Mouse (Mus musculus) layer of hippocampus, postnatal 10 days (tissue): Measurements from ENCODE around the gene Plekhf1. TPM values are rescaled to one million over a fixed set of nuclear protein-coding genes. Genes with fewer than 3 reads are reported as not detected.
A peak's percentile ranks its signal among the peaks of the same experiment; 100 is the strongest.

Experiments used
- DNase-seq, 2 experiments: peaks; one replicate each; pipeline ENCODE4 v3.0.0; 2021; ENCODE audit warnings: low spot score in 2 of 2
- total RNA-seq, 2 experiments: library from RNA; stranded (reverse); gene quantifications; 2 replicates each; pipeline ENCODE4 v1.2.3; 2021

Gene Plekhf1
- total RNA-seq, 2 experiments from 2014 or later: 1.3 to 1.8 TPM

GRCm38 (mm10) chr7:38218631-38219367 is 9.0 kb downstream of the Plekhf1 start:
- no peak for DNase-seq

DNA sequence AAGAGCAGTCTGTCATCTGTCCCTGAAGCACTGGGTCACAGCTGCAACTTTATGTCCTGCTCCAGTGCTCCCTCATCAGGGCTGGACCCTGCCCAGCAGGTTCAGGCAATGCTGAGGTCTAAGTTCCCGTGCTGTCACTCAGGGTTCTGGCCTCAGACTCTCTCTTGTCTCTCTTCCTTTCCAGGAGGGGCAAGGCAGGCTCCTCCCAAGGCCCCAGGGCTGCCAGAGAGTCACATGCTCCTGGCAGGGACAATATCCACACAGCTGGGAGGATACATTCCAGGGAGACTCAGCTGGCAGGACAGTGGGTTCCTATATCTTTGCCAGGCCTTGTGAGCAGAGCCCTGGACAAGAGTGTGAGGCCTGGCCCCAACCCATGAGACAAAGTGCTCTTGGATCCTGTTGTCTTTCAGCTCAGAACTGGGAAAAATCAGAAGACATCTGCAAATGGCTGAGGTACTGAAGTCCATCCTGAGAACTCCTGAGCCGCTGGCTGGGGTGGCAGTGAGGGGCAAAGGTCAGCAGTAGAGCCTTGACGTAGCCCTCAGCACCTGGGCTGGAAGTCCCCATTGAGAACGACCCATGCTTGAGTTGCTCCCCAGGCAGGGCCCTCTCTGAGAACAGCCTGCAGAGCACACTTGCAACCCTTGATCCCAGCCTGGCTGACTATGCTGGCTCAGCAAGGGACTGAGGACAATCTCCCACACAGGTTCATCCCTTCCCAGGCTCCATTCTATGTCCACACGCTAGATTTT is 10.2 kb downstream of the Plekhf1 start:
- DNase-seq: peak; percentile 55 to 59

- no peak for DNase-seq
These were observed 12.1 kb downstream of the Plekhf1 start for GRCm38 (mm10) chr7:38215697-38216096.

DNA sequence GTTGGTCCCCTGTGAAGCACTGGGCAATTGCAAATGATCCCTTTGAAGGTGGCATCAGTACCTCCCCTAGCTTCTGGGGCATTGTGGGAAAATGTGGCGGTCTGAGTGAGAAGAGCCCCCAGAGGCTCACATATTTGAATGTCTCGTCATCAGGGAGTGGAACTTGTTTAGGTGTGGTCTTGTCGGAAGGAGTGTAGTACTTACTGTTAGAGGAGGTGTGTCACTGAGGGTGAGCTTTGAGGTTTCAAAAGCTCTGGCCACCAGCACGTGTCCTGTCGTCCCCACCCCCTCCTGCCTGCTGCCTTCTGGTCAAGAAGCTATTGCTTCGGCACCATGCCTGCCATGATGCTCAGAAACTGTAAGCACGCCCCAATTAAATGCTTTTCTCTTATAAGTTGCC is 12.5 kb downstream of the Plekhf1 start:
- no peak for DNase-seq

DNA sequence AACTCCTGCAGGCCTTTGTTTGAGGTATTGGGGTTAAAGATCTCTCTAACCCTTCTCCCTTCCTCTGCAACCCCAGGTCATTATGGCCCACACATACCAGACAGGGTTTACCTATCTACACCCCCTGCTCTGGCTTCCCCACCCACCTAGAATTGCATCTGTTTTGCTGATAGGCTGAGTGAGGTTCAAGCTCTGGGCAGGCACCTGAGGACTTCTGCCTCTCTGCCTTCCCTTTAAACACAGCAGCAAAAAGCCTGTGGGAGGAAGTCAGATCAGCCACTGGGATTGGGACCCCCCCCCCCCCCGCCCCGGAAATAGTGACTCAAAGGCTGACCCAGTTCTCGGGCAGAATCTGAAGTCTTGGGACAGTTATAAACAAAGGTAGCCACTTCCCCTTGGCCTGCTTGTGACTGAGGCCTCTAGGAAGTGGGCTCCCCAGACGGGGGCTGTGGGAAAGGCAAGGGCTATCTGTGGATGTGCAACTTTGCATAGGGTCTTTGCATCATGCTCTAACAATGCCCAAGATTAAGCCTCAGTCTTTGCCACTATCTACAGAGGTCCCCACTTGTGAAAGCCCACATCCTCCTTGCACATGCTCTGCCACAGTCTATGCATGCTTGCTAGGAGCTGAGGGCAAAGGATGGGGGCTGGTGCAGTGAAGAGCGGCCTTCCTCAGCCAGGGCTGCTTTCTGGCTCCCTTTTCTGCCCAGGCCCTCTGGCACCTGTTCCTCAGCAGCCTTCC is 13.2 kb downstream of the Plekhf1 start:
- no peak for DNase-seq

GRCm38 (mm10) chr7:38212651-38213062 is 15.2 kb downstream of the Plekhf1 start:
- no peak for DNase-seq

- DNase-seq: no peak
These were observed 18.2 kb downstream of the Plekhf1 start for GRCm38 (mm10) chr7:38209478-38210152.

GRCm38 (mm10) chr7:38208969-38209368 is 18.8 kb downstream of the Plekhf1 start:
- no peak for DNase-seq

DNA sequence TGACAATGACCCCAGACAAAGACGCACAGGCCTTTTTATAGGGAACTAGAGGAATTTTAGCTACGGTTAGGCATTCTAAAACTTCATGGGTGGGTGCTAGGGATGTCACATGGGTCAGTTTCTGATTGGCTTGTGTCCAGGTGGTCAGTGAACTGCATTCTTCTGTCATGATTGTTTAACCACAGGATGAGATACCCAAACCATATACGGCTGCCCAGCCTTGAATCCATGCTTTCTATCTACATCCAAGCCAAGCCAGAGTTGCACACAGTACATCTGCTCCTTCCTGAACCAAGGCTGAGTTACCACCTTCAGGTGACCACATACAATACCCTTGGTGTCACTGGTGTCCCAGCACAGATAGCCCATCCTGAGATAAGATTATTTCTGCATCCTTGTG is 21.3 kb downstream of the Plekhf1 start:
- DNase-seq: no peak

DNA sequence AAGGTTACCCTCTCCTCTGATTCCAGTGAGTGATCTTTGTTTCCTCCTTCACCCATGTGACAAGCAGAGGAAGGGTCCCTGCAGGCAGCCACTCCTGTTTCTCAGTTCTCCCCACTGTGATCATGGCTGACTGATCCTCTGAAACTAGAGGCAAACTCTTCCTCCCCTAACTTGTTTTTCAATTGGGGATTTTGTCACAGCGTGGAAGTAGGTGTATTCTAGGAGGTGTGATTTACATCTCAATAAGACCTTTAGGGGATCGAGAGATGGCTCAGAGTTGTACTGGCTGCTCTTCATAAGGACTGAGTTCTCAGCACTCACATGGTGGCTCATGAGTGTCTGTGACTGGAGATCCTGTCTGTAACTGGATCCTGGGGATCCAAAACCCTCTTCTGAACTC is 22.0 kb downstream of the Plekhf1 start:
- no peak for DNase-seq

DNA sequence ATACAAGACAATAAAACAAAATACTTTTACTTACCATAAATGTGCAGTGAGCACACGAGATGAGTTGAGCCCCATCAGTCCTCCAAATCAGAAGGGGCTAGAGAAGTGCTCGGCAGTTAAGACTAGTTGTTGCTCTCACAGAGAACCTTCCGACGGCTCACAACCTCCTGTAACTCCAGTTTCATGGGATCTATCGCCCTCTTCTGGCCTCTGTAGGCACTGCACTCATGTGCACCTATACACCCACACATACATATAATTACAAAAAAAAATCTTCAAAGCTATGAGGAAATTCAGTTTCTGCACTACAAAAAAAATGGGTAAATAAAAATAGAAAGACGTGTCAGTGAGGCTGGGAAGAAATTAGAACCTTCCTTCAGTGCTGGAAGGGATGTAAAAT is 23.5 kb downstream of the Plekhf1 start:
- DNase-seq: no peak

- no peak for DNase-seq
These were observed 26.5 kb downstream of the Plekhf1 start for GRCm38 (mm10) chr7:38201290-38201658.

GRCm38 (mm10) chr7:38200606-38201289 is 27.1 kb downstream of the Plekhf1 start:
- DNase-seq: peak; percentile 95 to 96

GRCm38 (mm10) chr7:38199907-38200605 is 27.8 kb downstream of the Plekhf1 start:
- DNase-seq: no peak

DNA sequence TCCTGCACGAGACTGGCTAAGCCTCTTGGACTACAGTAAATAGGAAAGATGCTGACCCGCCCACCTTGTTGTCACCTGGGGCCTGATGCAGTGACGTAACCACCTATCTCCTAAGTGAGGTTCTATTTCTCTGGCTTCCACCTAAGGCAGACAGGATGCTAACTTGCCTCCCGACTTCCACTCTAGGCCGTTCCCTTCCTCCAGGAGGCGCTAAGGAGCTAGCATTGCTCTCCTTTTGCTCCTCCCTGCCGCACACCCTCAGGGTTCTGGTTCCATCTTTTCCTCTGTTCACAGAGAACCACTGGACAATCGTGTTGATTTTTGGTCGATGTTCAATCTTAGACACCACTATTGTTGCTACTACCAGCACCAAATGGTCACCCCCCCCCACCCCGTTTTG is 36.2 kb downstream of the Plekhf1 start:
- no peak for DNase-seq

- no peak for DNase-seq
These were observed 36.7 kb downstream of the Plekhf1 start for GRCm38 (mm10) chr7:38191146-38191545.

- DNase-seq: no peak
These were observed 37.6 kb downstream of the Plekhf1 start for GRCm38 (mm10) chr7:38190056-38190835.

DNA sequence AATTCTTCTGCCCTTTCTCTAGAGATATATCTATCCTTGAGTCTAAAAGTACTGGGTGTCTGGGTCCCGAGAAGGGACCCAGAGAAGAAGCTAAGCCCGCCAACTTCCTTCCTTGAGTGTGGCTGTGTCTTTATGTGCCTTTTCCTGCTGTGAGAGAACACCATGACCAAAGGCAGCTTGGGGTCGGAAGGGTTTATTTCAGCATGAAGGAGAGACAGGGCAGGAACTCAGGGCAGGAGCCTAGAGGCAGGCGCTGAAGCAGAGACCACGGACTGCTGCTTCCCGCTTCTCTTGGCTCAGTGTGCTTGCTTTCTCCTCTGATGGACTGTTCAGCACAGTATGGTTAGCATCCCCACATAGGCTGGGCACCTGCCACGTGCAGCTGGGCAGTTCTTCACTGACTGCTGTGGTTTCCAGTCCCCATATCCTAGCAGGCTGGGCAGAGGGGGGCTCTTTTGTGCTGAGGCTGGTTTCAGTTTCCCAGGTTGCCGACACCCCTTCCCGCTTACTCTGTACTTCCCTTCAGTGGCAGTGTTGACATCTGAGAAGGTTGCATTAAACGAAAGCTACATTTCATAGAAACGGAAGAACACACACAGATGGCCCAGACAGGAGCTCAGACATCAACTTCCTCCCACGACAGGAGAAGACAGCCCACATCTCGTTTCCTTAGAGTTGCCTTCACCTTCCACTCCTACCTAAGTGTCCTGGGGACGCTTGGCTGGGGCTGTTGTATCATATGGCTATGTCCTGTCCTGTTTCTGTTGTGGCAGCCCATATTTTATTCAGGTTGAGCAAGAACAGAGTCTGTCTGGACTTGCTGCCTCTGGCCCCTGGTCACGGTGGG is 38.5 kb downstream of the Plekhf1 start:
- DNase-seq: no peak
